Mouse (Mus musculus): ENCODE results near the gene Msl3.
"Not testable (repeated sequence)": the region's sequence is repeated elsewhere in the genome, so short reads cannot be mapped to it uniquely, and the experiment has no call there.

Msl3 gene

GRCm38 (mm10) chrX:168673525-168674406 is at the start of gene Msl3:
Msl3 (minus strand) TSS chrX:168673898.
- peak; percentile 91 for DNase-seq (ENCODE audit: extremely low read depth, insufficient read length, low spot score)

GRCm38 (mm10) chrX:168717969-168718368 is 44.3 kb upstream of the Msl3 start:
- DNase-seq (ENCODE audit: extremely low read depth, insufficient read length, low spot score): no peak

- no peak for DNase-seq (ENCODE audit: extremely low read depth, insufficient read length, low spot score)
Observed at GRCm38 (mm10) chrX:168674407-168674962, 787 bp upstream of the Msl3 start.

GRCm38 (mm10) chrX:168672913-168673524 is 679 bp downstream of the Msl3 start:
- no peak for DNase-seq (ENCODE audit: extremely low read depth, insufficient read length, low spot score)

GRCm38 (mm10) chrX:168672425-168672824 is 1.3 kb downstream of the Msl3 start:
- DNase-seq (ENCODE audit: extremely low read depth, insufficient read length, low spot score): peak; percentile 45

GRCm38 (mm10) chrX:168663982-168664689 is 9.6 kb downstream of the Msl3 start:
- DNase-seq (ENCODE audit: extremely low read depth, insufficient read length, low spot score): no peak

GRCm38 (mm10) chrX:168660236-168660635 is 13.5 kb downstream of the Msl3 start:
- DNase-seq (ENCODE audit: extremely low read depth, insufficient read length, low spot score): no peak

- DNase-seq (ENCODE audit: extremely low read depth, insufficient read length, low spot score): not testable (repeated sequence)
Observed at GRCm38 (mm10) chrX:168659803-168660202, 13.9 kb downstream of the Msl3 start.

- no peak for DNase-seq (ENCODE audit: extremely low read depth, insufficient read length, low spot score)
Observed at GRCm38 (mm10) chrX:168659275-168659674, 14.4 kb downstream of the Msl3 start.

- DNase-seq (ENCODE audit: extremely low read depth, insufficient read length, low spot score): no peak
Observed at GRCm38 (mm10) chrX:168657795-168658194, 15.9 kb downstream of the Msl3 start.

GRCm38 (mm10) chrX:168649336-168649735 is 24.4 kb downstream of the Msl3 start:
- DNase-seq (ENCODE audit: extremely low read depth, insufficient read length, low spot score): no peak

- DNase-seq (ENCODE audit: extremely low read depth, insufficient read length, low spot score): no peak
Observed at GRCm38 (mm10) chrX:168647746-168648145, 26.0 kb downstream of the Msl3 start.

GRCm38 (mm10) chrX:168643451-168643850 is 30.2 kb downstream of the Msl3 start:
- no peak for DNase-seq (ENCODE audit: extremely low read depth, insufficient read length, low spot score)

GRCm38 (mm10) chrX:168639556-168640356 is 33.9 kb downstream of the Msl3 start:
- peak; percentile 54 for DNase-seq (ENCODE audit: extremely low read depth, insufficient read length, low spot score)

All from 3134 (cell line).